Mouse (Mus musculus) cerebellum, adult 2 months (tissue): ENCODE data around the gene M1ap.

Source experiments
- CTCF ChIP-seq: fragments of 200-500 bp; IDR thresholded peaks from 2 replicates; pipeline ENCODE4 v1.5.1; 2011; ENCODE audit warnings: low read depth, mild to moderate bottlenecking, control low read depth, low read length, moderate library complexity, borderline replicate concordance; ENCODE audit not compliant: insufficient read depth
- POLR2A ChIP-seq: fragments of 200-500 bp; IDR thresholded peaks from 2 replicates; pipeline ENCODE4 v1.6.1; 2011; ENCODE audit warnings: low read length, control low read depth, borderline replicate concordance; ENCODE audit not compliant: insufficient read depth

DNA sequence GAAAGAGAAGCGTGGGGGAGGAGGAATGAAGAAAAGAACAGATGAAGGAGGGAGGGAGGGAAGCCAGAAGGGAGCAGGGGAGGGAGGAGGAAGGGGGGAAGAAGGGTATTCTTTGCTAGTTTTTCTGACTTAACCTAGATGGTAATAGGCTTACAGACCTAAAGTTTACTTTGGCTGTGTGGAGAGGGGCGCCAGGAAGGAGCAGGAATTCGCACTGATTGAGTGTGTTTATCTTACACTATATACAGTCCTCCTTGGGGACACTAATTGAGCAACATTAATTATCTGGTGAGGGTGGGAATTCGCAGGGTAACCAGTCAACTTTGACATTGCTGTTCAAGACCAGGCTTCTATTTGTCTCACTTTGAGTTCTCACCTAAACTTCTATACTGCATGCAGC, 48.0 kb upstream of the M1ap start:
- TF ChIP-seq POLR2A (no peak), CTCF (no peak)
